Mouse (Mus musculus) kidney, postnatal 36 days (tissue): ENCODE data around the gene Prkcd.

Experiments used
- DNase-seq, 2 experiments: peaks; one replicate each; pipeline ENCODE4 v3.0.0; 2021 to 2022; ENCODE audit warnings: mixed read lengths in 2 of 2

The Prkcd gene

GRCm38 (mm10) chr14:30625856-30626726 lies at the start of gene Prkcd:
TSS of gene Prkcd (minus strand) at chr14:30626210.
- DNase-seq = peak; percentile 87 to 93

GRCm38 (mm10) chr14:30674947-30675346 lies 48.9 kb upstream of the Prkcd start:
- no peak for DNase-seq

- DNase-seq = peak; percentile 86 to 93
Observed at GRCm38 (mm10) chr14:30671986-30672312, 45.9 kb upstream of the Prkcd start.

GRCm38 (mm10) chr14:30671095-30671985 lies 45.3 kb upstream of the Prkcd start:
- DNase-seq = no peak

- DNase-seq = no peak
Observed at GRCm38 (mm10) chr14:30670161-30670560, 44.2 kb upstream of the Prkcd start.

GRCm38 (mm10) chr14:30666604-30667003 lies 40.6 kb upstream of the Prkcd start:
- no peak for DNase-seq

GRCm38 (mm10) chr14:30666061-30666460 lies 40.1 kb upstream of the Prkcd start:
- DNase-seq = peak; percentile 60 to 69

GRCm38 (mm10) chr14:30655531-30655930 lies 29.5 kb upstream of the Prkcd start:
- DNase-seq = no peak

GRCm38 (mm10) chr14:30654691-30655228 lies 28.8 kb upstream of the Prkcd start:
- DNase-seq = no peak

GRCm38 (mm10) chr14:30653943-30654659 lies 28.1 kb upstream of the Prkcd start, which contains the start of gene Rft1:
TSS of gene Rft1 (plus strand) at chr14:30654360.
- DNase-seq = peak; percentile 97 to 99

- DNase-seq = peak; percentile 93 to 97
Observed at GRCm38 (mm10) chr14:30650969-30651368, 25.0 kb upstream of the Prkcd start.

GRCm38 (mm10) chr14:30649745-30650144 lies 23.7 kb upstream of the Prkcd start:
- DNase-seq = peak in 1 of 2 experiments; percentile 42

- DNase-seq = no peak
Observed at GRCm38 (mm10) chr14:30648478-30648877, 22.5 kb upstream of the Prkcd start.

- DNase-seq = no peak
Observed at GRCm38 (mm10) chr14:30646486-30646885, 20.5 kb upstream of the Prkcd start.

GRCm38 (mm10) chr14:30645066-30645465 lies 19.1 kb upstream of the Prkcd start:
- no peak for DNase-seq

GRCm38 (mm10) chr14:30644026-30644425 lies 18.0 kb upstream of the Prkcd start:
- DNase-seq = no peak

GRCm38 (mm10) chr14:30641748-30642147 lies 15.7 kb upstream of the Prkcd start:
- DNase-seq = no peak

- DNase-seq = no peak
Observed at GRCm38 (mm10) chr14:30638686-30639085, 12.7 kb upstream of the Prkcd start.

- peak in 1 of 2 experiments; percentile 56 for DNase-seq
Observed at GRCm38 (mm10) chr14:30638009-30638408, 12.0 kb upstream of the Prkcd start.

GRCm38 (mm10) chr14:30637087-30637486 lies 11.1 kb upstream of the Prkcd start:
- DNase-seq = peak; percentile 84 to 90

GRCm38 (mm10) chr14:30636499-30636898 lies 10.5 kb upstream of the Prkcd start:
- no peak for DNase-seq

- peak; percentile 91 for DNase-seq
Observed at GRCm38 (mm10) chr14:30635219-30635910, 9.4 kb upstream of the Prkcd start.
